Mouse (Mus musculus) erythroblast, embryonic 14.5 days (primary cell): ENCODE data around the gene Gabrr3. TPM values are rescaled to one million over a fixed set of nuclear protein-coding genes. Genes with fewer than 3 reads are reported as not detected.

ENCODE experiments used
- H3K27me3 ChIP-seq: 2 replicates; pipeline ENCODE4 v1.6.1; 2012; ENCODE audit warnings: inconsistent platforms; ENCODE audit not compliant: control insufficient read depth
- H3K36me3 ChIP-seq: 2 replicates; pipeline ENCODE4 v1.6.1; 2012; ENCODE audit warnings: mild to moderate bottlenecking, inconsistent platforms; ENCODE audit not compliant: control insufficient read depth
- H3K4me1 ChIP-seq: 2 replicates; pipeline ENCODE4 v1.6.1; 2012; ENCODE audit warnings: inconsistent platforms; ENCODE audit not compliant: control insufficient read depth
- H3K4me3 ChIP-seq: replicated peaks from 2 replicates; pipeline ENCODE3; 2012; ENCODE audit warnings: moderate library complexity, mild to moderate bottlenecking, inconsistent platforms
- H3K9me3 ChIP-seq: 2 replicates; pipeline ENCODE4 v1.6.1; 2012; ENCODE audit warnings: low read length, inconsistent platforms, mixed read lengths; ENCODE audit not compliant: control insufficient read depth
- GATA1 ChIP-seq: IDR thresholded peaks from 2 replicates; pipeline ENCODE4 v1.6.1; 2012; ENCODE audit warnings: low read length, inconsistent platforms, mixed read lengths
- TAL1 ChIP-seq: IDR thresholded peaks from 3 replicates; pipeline ENCODE4 v1.6.1; 2012; ENCODE audit warnings: low read length, inconsistent platforms, mixed read lengths
- polyA plus RNA-seq: library from polyadenylated mRNA; stranded (reverse); fragments of >175 nt; gene quantifications from 2 replicates; pipeline ENCODE4 v1.2.3, GENCODE M21; 2012

Gene Gabrr3
- polyA plus RNA-seq, 1 experiment: 0.01 TPM

GRCm38 (mm10) chr16:59497947-59498346 lies 90.8 kb downstream of the Gabrr3 start:
- Histone ChIP-seq H3K9me3 (no peaks in the 10 kb centered on the region), H3K36me3 (peaks cover 8% of the 10 kb centered on the region), H3K4me3 (no peak overlapping the region), H3K4me1 (no peaks in the 10 kb centered on the region), H3K27me3 (no peaks in the 10 kb centered on the region)
- no peak for TF ChIP-seq GATA1
- no peak for TF ChIP-seq TAL1

- Histone ChIP-seq H3K4me3 (no peak overlapping the region), H3K27me3 (no peaks in the 10 kb centered on the region), H3K9me3 (no peaks in the 10 kb centered on the region), H3K36me3 (peaks cover 4% of the 10 kb centered on the region; the same call in 1 of the 2 replicates), H3K4me1 (no peaks in the 10 kb centered on the region)
- no peak for TF ChIP-seq TAL1
- TF ChIP-seq GATA1: no peak
Measured at GRCm38 (mm10) chr16:59499180-59499579, 92.0 kb downstream of the Gabrr3 start.

GRCm38 (mm10) chr16:59509830-59510229 lies 102.7 kb downstream of the Gabrr3 start:
- Histone ChIP-seq H3K36me3 (no peaks in the 10 kb centered on the region), H3K9me3 (no peaks in the 10 kb centered on the region), H3K4me3 (no peak overlapping the region), H3K27me3 (no peaks in the 10 kb centered on the region), H3K4me1 (no peaks in the 10 kb centered on the region)
- TF ChIP-seq TAL1 (no peak), GATA1 (no peak)

Other genes with a start within 250 kb of the Gabrr3 start
- gene Olfr196, start 236.9 kb upstream of the Gabrr3 start, polyA plus RNA-seq: not detected in 2 replicates
- gene Olfr198, start 203.8 kb upstream of the Gabrr3 start, polyA plus RNA-seq: not detected in 2 replicates
- gene Olfr199, start 187.6 kb upstream of the Gabrr3 start, polyA plus RNA-seq: not detected in 2 replicates
- not detected in 2 replicates for gene Olfr201, start 134.7 kb upstream of the Gabrr3 start, polyA plus RNA-seq
- not detected in 2 replicates for gene Olfr202, start 120.5 kb upstream of the Gabrr3 start, polyA plus RNA-seq
- gene Olfr203, start 108.5 kb upstream of the Gabrr3 start, polyA plus RNA-seq: not detected in 2 replicates
- gene Olfr204, start 89.1 kb upstream of the Gabrr3 start, polyA plus RNA-seq: not detected in 2 replicates
- not detected in 2 replicates for gene Olfr205, start 76.2 kb upstream of the Gabrr3 start, polyA plus RNA-seq
- gene Olfr206, start 58.1 kb upstream of the Gabrr3 start, polyA plus RNA-seq: not detected in 2 replicates
- gene Olfr209, start 43.3 kb upstream of the Gabrr3 start, polyA plus RNA-seq: not detected in 2 replicates
- gene Riox2, start 64.4 kb downstream of the Gabrr3 start, polyA plus RNA-seq: 0.15 and 0.16 TPM in 2 replicates
- gene Crybg3, start 193.6 kb downstream of the Gabrr3 start, polyA plus RNA-seq: under 0.01 TPM in 1 of 2 replicates, not detected in the other
- 0.15 TPM in 1 of 2 replicates, not detected in the other for gene Arl6, start 232.1 kb downstream of the Gabrr3 start, polyA plus RNA-seq